Mouse (Mus musculus): ENCODE results near the gene Cnn2. TPM values are rescaled to one million over a fixed set of nuclear protein-coding genes. Genes with fewer than 3 reads are reported as not detected.

The Cnn2 gene
- polyA plus RNA-seq, 1 experiment from 2014 or later: 332 TPM

DNA sequence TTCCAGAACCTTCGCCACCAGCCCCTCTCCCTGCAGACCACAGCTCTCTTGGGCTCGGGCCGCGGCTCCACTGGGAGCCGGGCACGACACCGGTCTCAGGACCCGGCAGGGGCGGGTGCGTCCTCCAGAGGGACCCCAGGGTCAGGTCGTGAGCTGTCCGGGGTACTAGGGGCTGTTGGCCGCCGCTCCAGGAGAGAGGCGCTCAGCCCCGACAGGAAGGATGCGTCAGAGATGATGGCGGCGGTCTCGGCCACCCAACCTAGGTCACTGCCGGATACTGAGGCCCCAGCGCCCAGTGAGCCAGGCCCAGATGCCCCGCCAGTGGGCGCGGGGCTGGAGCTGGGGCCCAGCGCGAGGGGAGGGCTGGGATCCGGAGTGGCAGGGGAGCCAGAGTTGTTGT, 11.1 kb upstream of the Cnn2 start:
- ATAC-seq (ENCODE audit: low FRiP score, low TSS enrichment): no peak
- Histone ChIP-seq H3K9ac (replicated peaks; ENCODE audit: low read length) (no peak overlapping the region), H3K27me3 (ENCODE audit: insufficient read depth, low read length) (0 out of 2 replicates have a peak, but pooled peaks cover 4% of the 10 kb centered on the region), H3K9me3 (ENCODE audit: low read length) (peaks cover 12% of the 10 kb centered on the region), H3K27ac (ENCODE audit: low read length) (no peak overlapping the region), H3K36me3 (ENCODE audit: insufficient read depth, low read length) (peaks cover 48% of the 10 kb centered on the region), H3K4me2 (replicated peaks; ENCODE audit: low read depth, low read length) (no peak overlapping the region), H3K4me1 (ENCODE audit: insufficient read depth, low read length) (peaks cover 14% of the 10 kb centered on the region), H3K4me3 (ENCODE audit: low read length) (no peak overlapping the region)
- WGBS: 81% methylated on average over 25 of the region's 28 CpGs

DNA sequence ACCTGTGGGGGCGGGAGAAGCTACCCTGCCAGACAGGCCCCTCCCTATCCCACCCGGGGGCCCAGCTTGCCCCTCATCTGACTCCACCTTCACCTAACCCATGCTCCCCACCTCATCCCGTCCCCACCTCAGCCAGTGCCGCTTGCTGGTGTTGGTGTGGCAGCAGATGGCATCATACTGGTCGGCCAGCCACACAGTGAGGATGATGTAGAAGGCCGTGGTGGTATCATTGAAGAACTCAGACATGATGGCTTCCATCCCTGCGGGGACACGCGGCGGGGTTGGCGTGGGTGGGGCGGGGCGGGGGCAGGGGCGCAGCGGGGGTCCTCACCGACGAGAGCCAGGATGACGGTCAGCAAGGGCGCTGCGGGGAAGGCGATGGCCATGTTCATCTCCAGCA, 10.3 kb upstream of the Cnn2 start:
- Histone ChIP-seq H3K9ac (replicated peaks; ENCODE audit: low read length) (no peak overlapping the region), H3K4me2 (replicated peaks; ENCODE audit: low read depth, low read length) (no peak overlapping the region), H3K36me3 (ENCODE audit: insufficient read depth, low read length) (peaks cover 48% of the 10 kb centered on the region), H3K4me3 (ENCODE audit: low read length) (no peak overlapping the region), H3K9me3 (ENCODE audit: low read length) (peaks cover 12% of the 10 kb centered on the region), H3K4me1 (ENCODE audit: insufficient read depth, low read length) (peaks cover 16% of the 10 kb centered on the region), H3K27me3 (ENCODE audit: insufficient read depth, low read length) (no peaks in the 10 kb centered on the region), H3K27ac (ENCODE audit: low read length) (no peak overlapping the region)
- 93% methylated on average over 21 of the region's 21 CpGs for WGBS
- no peak for ATAC-seq (ENCODE audit: low FRiP score, low TSS enrichment)

DNA sequence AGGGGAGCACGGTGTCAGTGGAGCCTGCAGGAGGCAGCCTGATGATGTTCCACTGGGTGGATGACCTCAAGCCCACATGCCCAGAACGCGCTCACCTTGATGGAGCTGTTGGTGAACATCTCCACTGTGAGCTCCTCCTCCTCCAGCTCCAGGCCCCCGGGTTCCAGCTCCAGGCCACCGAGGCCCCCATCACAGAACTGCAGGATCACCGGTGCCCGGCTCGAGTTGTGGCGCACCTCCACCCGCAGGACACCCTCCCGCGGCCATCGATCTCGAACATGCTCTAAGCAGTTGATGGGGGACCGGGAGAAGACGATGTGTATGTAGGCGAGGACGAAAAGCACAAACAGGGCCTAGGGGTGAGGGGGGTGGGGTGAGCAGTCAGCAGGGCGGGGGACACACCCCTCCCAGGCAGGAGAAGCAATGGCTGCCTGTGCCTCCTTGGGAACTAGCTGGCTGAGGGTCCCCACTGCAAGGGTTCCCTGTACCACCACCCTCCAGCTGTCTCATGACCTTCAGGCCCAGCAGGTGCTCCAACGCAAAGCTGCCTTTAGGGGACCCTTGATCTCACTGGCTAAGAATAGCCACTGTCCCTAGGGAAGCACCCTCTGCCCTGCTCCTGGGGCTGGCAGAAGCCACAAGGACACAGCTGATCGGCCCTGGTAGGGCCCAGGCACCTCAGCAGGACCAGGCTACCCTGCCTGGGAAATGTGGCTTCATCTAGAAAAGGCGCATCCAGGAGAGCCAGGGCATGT, 8.8 kb upstream of the Cnn2 start:
- Histone ChIP-seq H3K9ac (replicated peaks; ENCODE audit: low read length) (no peak overlapping the region), H3K4me2 (replicated peaks; ENCODE audit: low read depth, low read length) (no peak overlapping the region), H3K4me3 (ENCODE audit: low read length) (no peak overlapping the region), H3K9me3 (ENCODE audit: low read length) (peaks cover 12% of the 10 kb centered on the region), H3K27me3 (ENCODE audit: insufficient read depth, low read length) (no peaks in the 10 kb centered on the region), H3K27ac (ENCODE audit: low read length) (no peak overlapping the region), H3K36me3 (ENCODE audit: insufficient read depth, low read length) (peaks cover 45% of the 10 kb centered on the region), H3K4me1 (ENCODE audit: insufficient read depth, low read length) (peaks cover 21% of the 10 kb centered on the region)
- ATAC-seq (ENCODE audit: low FRiP score, low TSS enrichment): no peak
- 94% methylated on average over 22 of the region's 22 CpGs for WGBS

DNA sequence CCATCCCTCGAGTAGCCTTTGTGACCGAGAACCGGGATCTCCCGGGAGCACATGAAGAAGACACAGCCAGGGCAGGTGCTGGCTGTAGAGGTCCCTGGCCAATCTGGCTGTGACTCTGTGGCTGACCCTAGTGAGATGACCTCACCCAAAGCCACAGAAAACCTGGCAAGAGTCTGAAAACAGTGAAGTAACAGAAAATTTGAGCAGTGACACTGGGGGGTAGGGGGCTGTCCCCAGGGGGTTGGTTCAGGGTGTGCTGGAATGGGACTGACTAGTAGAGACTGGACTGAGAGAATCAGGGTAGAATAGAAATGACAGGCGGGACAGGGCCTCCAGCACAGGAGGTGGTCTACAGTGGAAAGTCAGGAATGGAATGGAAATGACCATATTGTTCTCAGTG, 5.2 kb upstream of the Cnn2 start:
- Histone ChIP-seq H3K9ac (replicated peaks; ENCODE audit: low read length) (peak overlapping the region; percentile 89), H3K36me3 (ENCODE audit: insufficient read depth, low read length) (peaks cover 13% of the 10 kb centered on the region), H3K27ac (ENCODE audit: low read length) (peak overlapping the region; percentile 96; the same call in 1 of the 2 replicates), H3K27me3 (ENCODE audit: insufficient read depth, low read length) (no peaks in the 10 kb centered on the region), H3K4me3 (ENCODE audit: low read length) (peak overlapping the region; percentile 81), H3K4me1 (ENCODE audit: insufficient read depth, low read length) (peaks cover 45% of the 10 kb centered on the region), H3K4me2 (replicated peaks; ENCODE audit: low read depth, low read length) (peak overlapping the region; percentile 95), H3K9me3 (ENCODE audit: low read length) (no peaks in the 10 kb centered on the region)
- ATAC-seq (ENCODE audit: low FRiP score, low TSS enrichment): no peak
- 72% methylated on average over 5 of the region's 5 CpGs for WGBS

- peak overlapping the region; percentile 96 for H3K27ac ChIP-seq (ENCODE audit: low read length)
- peaks cover 46% of the 10 kb centered on the region for H3K4me1 ChIP-seq (ENCODE audit: insufficient read depth, low read length)
- H3K4me3 ChIP-seq (ENCODE audit: low read length): peak overlapping the region; percentile 81
- WGBS: under 1% methylated on average over 20 of the region's 21 CpGs
- H3K27me3 ChIP-seq (ENCODE audit: insufficient read depth, low read length): no peaks in the 10 kb centered on the region
- peaks cover 8% of the 10 kb centered on the region for H3K36me3 ChIP-seq (ENCODE audit: insufficient read depth, low read length)
- ATAC-seq (ENCODE audit: low FRiP score, low TSS enrichment): no peak
- H3K9me3 ChIP-seq (ENCODE audit: low read length): no peaks in the 10 kb centered on the region
- H3K9ac ChIP-seq (replicated peaks; ENCODE audit: low read length): peak overlapping the region; percentile 89
- H3K4me2 ChIP-seq (replicated peaks; ENCODE audit: low read depth, low read length): peak overlapping the region; percentile 95
These were observed 4.7 kb upstream of the Cnn2 start for GRCm38 (mm10) chr10:79983670-79984069.

DNA sequence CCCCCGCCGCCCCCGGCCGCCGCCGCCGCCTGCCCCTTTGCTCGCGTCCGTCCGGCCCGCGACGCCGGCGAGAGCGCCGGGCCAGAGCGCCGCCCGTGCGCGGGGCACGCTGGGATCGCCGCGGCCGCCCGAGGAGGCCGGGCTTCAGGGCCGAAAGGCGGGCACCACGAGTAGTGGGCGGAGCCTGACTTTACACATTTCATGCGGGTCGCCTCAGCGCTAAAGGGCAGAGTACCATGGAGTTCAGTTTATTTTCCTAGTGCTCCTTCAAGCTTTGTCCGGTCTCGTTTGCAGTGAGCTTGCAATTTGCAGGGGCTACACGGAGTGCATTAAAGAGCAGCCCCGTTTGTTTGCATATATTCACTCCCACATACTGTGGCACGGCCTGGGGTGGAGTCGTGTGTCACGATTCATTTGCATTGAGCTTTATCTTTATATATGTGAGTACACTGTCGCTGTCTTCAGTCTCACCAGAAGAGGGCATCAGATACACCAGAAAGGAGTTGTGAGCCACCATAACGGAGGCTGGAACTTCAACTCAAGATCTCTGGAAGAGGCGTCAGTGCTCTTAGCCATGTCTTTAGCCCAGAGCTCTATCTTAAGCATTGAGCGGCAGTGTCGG, 4.1 kb upstream of the Cnn2 start, which contains the start of gene Tmem259:
TSS of gene Tmem259 (minus strand) at position 136 of the 622 bp plus-strand sequence.
- ATAC-seq (ENCODE audit: low FRiP score, low TSS enrichment): peak; percentile 80
- no peaks in the 10 kb centered on the region for H3K9me3 ChIP-seq (ENCODE audit: low read length)
- no peaks in the 10 kb centered on the region for H3K27me3 ChIP-seq (ENCODE audit: insufficient read depth, low read length)
- peak within 1 kb of the TSS; percentile 89 for H3K9ac ChIP-seq (replicated peaks; ENCODE audit: low read length)
- peak within 1 kb of the TSS; percentile 95 for H3K4me2 ChIP-seq (replicated peaks; ENCODE audit: low read depth, low read length)
- peak within 1 kb of the TSS; percentile 96 for H3K27ac ChIP-seq (ENCODE audit: low read length)
- H3K36me3 ChIP-seq (ENCODE audit: insufficient read depth, low read length): peaks cover 2% of the 10 kb centered on the region; the same call in 1 of the 2 replicates
- H3K4me1 ChIP-seq (ENCODE audit: insufficient read depth, low read length): peaks cover 52% of the 10 kb centered on the region
- H3K4me3 ChIP-seq (ENCODE audit: low read length): peak within 1 kb of the TSS; percentile 81
- 0% methylated on average over 46 of the region's 49 CpGs for WGBS

DNA sequence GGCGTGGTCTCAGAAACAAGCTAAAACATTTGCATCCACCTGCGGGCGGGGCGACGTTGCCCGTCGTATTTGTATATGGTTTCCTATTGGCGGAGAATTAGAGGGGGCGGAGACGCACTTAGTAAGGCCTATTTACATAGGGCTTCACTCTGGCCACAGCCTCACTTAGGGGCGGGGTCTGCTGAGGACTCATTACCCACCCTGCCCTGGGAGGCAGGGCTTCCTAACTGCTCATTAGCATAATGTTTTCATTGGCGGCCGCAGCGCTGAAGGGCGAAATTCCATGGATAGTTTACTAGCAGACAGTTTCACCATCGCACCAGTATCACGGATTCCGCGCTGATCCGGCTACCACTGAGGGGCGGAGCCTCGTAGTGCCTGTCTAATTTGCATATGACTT, 3.5 kb upstream of the Cnn2 start:
- Histone ChIP-seq H3K4me3 (ENCODE audit: low read length) (peak overlapping the region; percentile 81), H3K4me2 (replicated peaks; ENCODE audit: low read depth, low read length) (peak overlapping the region; percentile 95), H3K36me3 (ENCODE audit: insufficient read depth, low read length) (no peaks in the 10 kb centered on the region), H3K9ac (replicated peaks; ENCODE audit: low read length) (peak overlapping the region; percentile 89), H3K4me1 (ENCODE audit: insufficient read depth, low read length) (peaks cover 58% of the 10 kb centered on the region), H3K9me3 (ENCODE audit: low read length) (no peaks in the 10 kb centered on the region), H3K27me3 (ENCODE audit: insufficient read depth, low read length) (no peaks in the 10 kb centered on the region), H3K27ac (ENCODE audit: low read length) (peak overlapping the region; percentile 96)
- ATAC-seq (ENCODE audit: low FRiP score, low TSS enrichment): peak; percentile 93
- 0% methylated on average over 22 of the region's 22 CpGs for WGBS

GRCm38 (mm10) chr10:79985334-79986231, 2.8 kb upstream of the Cnn2 start:
- Histone ChIP-seq H3K36me3 (ENCODE audit: insufficient read depth, low read length) (no peaks in the 10 kb centered on the region), H3K4me2 (replicated peaks; ENCODE audit: low read depth, low read length) (peak overlapping the region; percentile 95), H3K9me3 (ENCODE audit: low read length) (no peaks in the 10 kb centered on the region), H3K9ac (replicated peaks; ENCODE audit: low read length) (peak overlapping the region; percentile 89), H3K4me3 (ENCODE audit: low read length) (peak overlapping the region; percentile 81), H3K4me1 (ENCODE audit: insufficient read depth, low read length) (peaks cover 59% of the 10 kb centered on the region), H3K27me3 (ENCODE audit: insufficient read depth, low read length) (no peaks in the 10 kb centered on the region), H3K27ac (ENCODE audit: low read length) (peak overlapping the region; percentile 96)
- ATAC-seq (ENCODE audit: low FRiP score, low TSS enrichment): no peak
- WGBS: 2% methylated on average over 35 of the region's 35 CpGs

GRCm38 (mm10) chr10:79986232-79986878, 2.0 kb upstream of the Cnn2 start:
- Histone ChIP-seq H3K4me1 (ENCODE audit: insufficient read depth, low read length) (peaks cover 57% of the 10 kb centered on the region), H3K36me3 (ENCODE audit: insufficient read depth, low read length) (peaks cover 7% of the 10 kb centered on the region; the same call in 1 of the 2 replicates), H3K9me3 (ENCODE audit: low read length) (peaks cover 2% of the 10 kb centered on the region; the same call in 1 of the 2 replicates), H3K4me2 (replicated peaks; ENCODE audit: low read depth, low read length) (peak overlapping the region; percentile 95), H3K27ac (ENCODE audit: low read length) (peak overlapping the region; percentile 96), H3K9ac (replicated peaks; ENCODE audit: low read length) (peak overlapping the region; percentile 61), H3K27me3 (ENCODE audit: insufficient read depth, low read length) (no peaks in the 10 kb centered on the region), H3K4me3 (ENCODE audit: low read length) (peak overlapping the region; percentile 81)
- ATAC-seq (ENCODE audit: low FRiP score, low TSS enrichment): no peak
- 41% methylated on average over 6 of the region's 6 CpGs for WGBS
